Mouse (Mus musculus) C2C12 (cell line): ENCODE results near the gene Dab2.
A peak's percentile ranks its signal among the peaks of the same experiment; 100 is the strongest.

Source experiments
- CEBPB ChIP-seq: IDR thresholded peaks from one replicate; pipeline ENCODE4 v1.6.1; 2011; ENCODE audit warnings: low read depth, mild to moderate bottlenecking, control low read depth, moderate library complexity
- CTCF ChIP-seq: IDR thresholded peaks from one replicate; pipeline ENCODE4 v1.5.1; 2011; ENCODE audit not compliant: control insufficient read depth, insufficient read depth, insufficient read length
- MAX ChIP-seq: IDR thresholded peaks from one replicate; pipeline ENCODE4 v1.6.1; 2011; ENCODE audit warnings: mild to moderate bottlenecking, control low read depth
- MYOG ChIP-seq: IDR thresholded peaks from one replicate; pipeline ENCODE4 v1.6.1; 2011; ENCODE audit not compliant: control insufficient read depth, insufficient read length; ENCODE audit errors: extremely low read depth
- USF1 ChIP-seq: IDR thresholded peaks from one replicate; pipeline ENCODE4 v1.6.1; 2011; ENCODE audit warnings: low read depth, mild to moderate bottlenecking, control low read depth, moderate library complexity

GRCm38 (mm10) chr15:6411334-6411733, 111.7 kb downstream of the Dab2 start:
- peak; percentile 12 for TF ChIP-seq MAX
- no peak for TF ChIP-seq CTCF
- TF ChIP-seq CEBPB = peak; percentile 93
- TF ChIP-seq MYOG = no peak
- TF ChIP-seq USF1 = no peak
